Mouse (Mus musculus): ENCODE data around the gene Trub2. TPM values are rescaled to one million over a fixed set of nuclear protein-coding genes. Genes with fewer than 3 reads are reported as not detected.
"Not testable (repeated sequence)": the region's sequence is repeated elsewhere in the genome, so short reads cannot be mapped to it uniquely, and the experiment has no call there.

Gene Trub2
- polyA plus RNA-seq, 1 experiment: 52.4 TPM

GRCm38 (mm10) chr2:29787104-29787917 is 991 bp downstream of the Trub2 start, which contains the start of gene Coq4:
Gene Coq4 (plus strand): TSS chr2:29787493.
- TF ChIP-seq EP300 (IDR thresholded peaks at IDR 0.05; ENCODE audit: insufficient read depth, low read depth, low read length): 0 out of 2 replicates have a peak, but pooled peaks have one; percentile 41
- TF ChIP-seq POLR2A (IDR thresholded peaks at IDR 0.05; ENCODE audit: insufficient read depth, low read length): peak; percentile 76
- TF ChIP-seq CTCF (IDR thresholded peaks at IDR 0.05; ENCODE audit: low read depth, low read length): no peak
- peak within 1 kb of the TSS; percentile 56 for H3K9ac ChIP-seq (ENCODE audit: low read depth, poor library complexity, severe bottlenecking)
- peak within 1 kb of the TSS; percentile 8; the same call in 1 of the 2 replicates for H3K27ac ChIP-seq (ENCODE audit: insufficient read depth, low read length)
- no peaks in the 10 kb centered on the region for H3K27me3 ChIP-seq (ENCODE audit: control insufficient read depth, insufficient read depth, low read length, poor library complexity, severe bottlenecking)
- H3K4me3 ChIP-seq (ENCODE audit: low read depth, low read length): peak within 1 kb of the TSS; percentile 94
- H3K36me3 ChIP-seq (ENCODE audit: control insufficient read depth, insufficient read depth, low read length, poor library complexity, severe bottlenecking): peaks cover 39% of the 10 kb centered on the region
- no peaks in the 10 kb centered on the region for H3K9me3 ChIP-seq (replicated peaks; ENCODE audit: control insufficient read depth, insufficient read depth, low read length, poor library complexity, severe bottlenecking)
- peaks cover 6% of the 10 kb centered on the region for H3K4me1 ChIP-seq (ENCODE audit: control insufficient read depth, insufficient read depth, low read length)

- Histone ChIP-seq H3K4me1 (ENCODE audit: control insufficient read depth, insufficient read depth, low read length) (peaks cover 6% of the 10 kb centered on the region), H3K36me3 (ENCODE audit: control insufficient read depth, insufficient read depth, low read length, poor library complexity, severe bottlenecking) (peaks cover 64% of the 10 kb centered on the region), H3K4me3 (ENCODE audit: low read depth, low read length) (no peak overlapping the region), H3K27me3 (ENCODE audit: control insufficient read depth, insufficient read depth, low read length, poor library complexity, severe bottlenecking) (no peaks in the 10 kb centered on the region), H3K27ac (ENCODE audit: insufficient read depth, low read length) (no peak overlapping the region), H3K9ac (ENCODE audit: low read depth, poor library complexity, severe bottlenecking) (no peak overlapping the region), H3K9me3 (replicated peaks; ENCODE audit: control insufficient read depth, insufficient read depth, low read length, poor library complexity, severe bottlenecking) (peaks cover 3% of the 10 kb centered on the region; the same call in 1 of the 2 replicates)
- no peak for TF ChIP-seq CTCF (IDR thresholded peaks at IDR 0.05; ENCODE audit: low read depth, low read length)
- no peak for TF ChIP-seq EP300 (IDR thresholded peaks at IDR 0.05; ENCODE audit: insufficient read depth, low read depth, low read length)
- no peak for TF ChIP-seq POLR2A (IDR thresholded peaks at IDR 0.05; ENCODE audit: insufficient read depth, low read length)
Observed at GRCm38 (mm10) chr2:29784290-29784689, 4.0 kb downstream of the Trub2 start.

- not testable (repeated sequence) for H3K4me1 ChIP-seq (ENCODE audit: control insufficient read depth, insufficient read depth, low read length); H3K27me3 ChIP-seq (ENCODE audit: control insufficient read depth, insufficient read depth, low read length, poor library complexity, severe bottlenecking); H3K9me3 ChIP-seq (replicated peaks; ENCODE audit: control insufficient read depth, insufficient read depth, low read length, poor library complexity, severe bottlenecking); H3K27ac ChIP-seq (ENCODE audit: insufficient read depth, low read length); H3K4me3 ChIP-seq (ENCODE audit: low read depth, low read length); H3K9ac ChIP-seq (ENCODE audit: low read depth, poor library complexity, severe bottlenecking)
- peaks cover 88% of the 10 kb centered on the region for H3K36me3 ChIP-seq (ENCODE audit: control insufficient read depth, insufficient read depth, low read length, poor library complexity, severe bottlenecking)
Observed at GRCm38 (mm10) chr2:29781256-29781655, 7.0 kb downstream of the Trub2 start.

- no peak overlapping the region for H3K27ac ChIP-seq (ENCODE audit: insufficient read depth, low read length)
Observed at GRCm38 (mm10) chr2:29773323-29773722, 15.0 kb downstream of the Trub2 start.

GRCm38 (mm10) chr2:29771611-29772461 is 16.5 kb downstream of the Trub2 start:
- no peaks in the 10 kb centered on the region for H3K27me3 ChIP-seq (ENCODE audit: control insufficient read depth, insufficient read depth, low read length, poor library complexity, severe bottlenecking)
- H3K9me3 ChIP-seq (replicated peaks; ENCODE audit: control insufficient read depth, insufficient read depth, low read length, poor library complexity, severe bottlenecking): no peaks in the 10 kb centered on the region
- no peak overlapping the region for H3K9ac ChIP-seq (ENCODE audit: low read depth, poor library complexity, severe bottlenecking)
- no peak overlapping the region for H3K27ac ChIP-seq (ENCODE audit: insufficient read depth, low read length)
- H3K36me3 ChIP-seq (ENCODE audit: control insufficient read depth, insufficient read depth, low read length, poor library complexity, severe bottlenecking): peaks cover 6% of the 10 kb centered on the region
- no peak overlapping the region for H3K4me3 ChIP-seq (ENCODE audit: low read depth, low read length)
- no peak for TF ChIP-seq POLR2A (IDR thresholded peaks at IDR 0.05; ENCODE audit: insufficient read depth, low read length)
- no peak for TF ChIP-seq CTCF (IDR thresholded peaks at IDR 0.05; ENCODE audit: low read depth, low read length)
- no peak for TF ChIP-seq EP300 (IDR thresholded peaks at IDR 0.05; ENCODE audit: insufficient read depth, low read depth, low read length)
- H3K4me1 ChIP-seq (ENCODE audit: control insufficient read depth, insufficient read depth, low read length): peaks cover 7% of the 10 kb centered on the region

More at GRCm38 (mm10) chr2:29773323-29773722, 15.0 kb downstream of the Trub2 start:
- peaks cover 20% of the 10 kb centered on the region for H3K36me3 ChIP-seq (ENCODE audit: control insufficient read depth, insufficient read depth, low read length, poor library complexity, severe bottlenecking)
- H3K4me3 ChIP-seq (ENCODE audit: low read depth, low read length): no peak overlapping the region
- no peak overlapping the region for H3K9ac ChIP-seq (ENCODE audit: low read depth, poor library complexity, severe bottlenecking)
- peaks cover 5% of the 10 kb centered on the region for H3K4me1 ChIP-seq (ENCODE audit: control insufficient read depth, insufficient read depth, low read length)
- no peak for TF ChIP-seq CTCF (IDR thresholded peaks at IDR 0.05; ENCODE audit: low read depth, low read length)
- TF ChIP-seq EP300 (IDR thresholded peaks at IDR 0.05; ENCODE audit: insufficient read depth, low read depth, low read length): no peak
- no peak for TF ChIP-seq POLR2A (IDR thresholded peaks at IDR 0.05; ENCODE audit: insufficient read depth, low read length)
- no peaks in the 10 kb centered on the region for H3K9me3 ChIP-seq (replicated peaks; ENCODE audit: control insufficient read depth, insufficient read depth, low read length, poor library complexity, severe bottlenecking)
- no peaks in the 10 kb centered on the region for H3K27me3 ChIP-seq (ENCODE audit: control insufficient read depth, insufficient read depth, low read length, poor library complexity, severe bottlenecking)
